Mouse (Mus musculus) MEL (cell line): ENCODE data around the gene Pimreg. TPM values are rescaled to one million over a fixed set of nuclear protein-coding genes. Genes with fewer than 3 reads are reported as not detected.

Experiments
- DNase-seq: peaks from one replicate; pipeline ENCODE4 v3.0.0; 2011; ENCODE audit warnings: low read depth, low spot score
- H3K27ac ChIP-seq: 2 replicates; pipeline ENCODE4 v1.5.1; 2012; ENCODE audit warnings: low read depth, mild to moderate bottlenecking, control low read depth, low read length, moderate library complexity; ENCODE audit not compliant: control insufficient read depth
- H3K27me3 ChIP-seq, 2 experiments: fragments of 150-350 bp in 1 of 2; sonication (generic) in 1 of 2; 2 replicates each; pipeline ENCODE4 v1.6.1; 2012; ENCODE audit warnings: low read length in 2 of 2, mild to moderate bottlenecking in 2 of 2, improper control_type of control experiment in 1 of 2, moderate library complexity in 1 of 2; ENCODE audit not compliant: insufficient read depth in 2 of 2, control insufficient read depth in 1 of 2
- H3K36me3 ChIP-seq, 2 experiments: 2 replicates each; pipeline ENCODE4 v1.6.1; 2012 to 2014; ENCODE audit warnings: low read length in 2 of 2, improper control_type of control experiment in 1 of 2, inconsistent platforms in 1 of 2, mild to moderate bottlenecking in 1 of 2; ENCODE audit not compliant: insufficient read depth in 2 of 2, control insufficient read depth in 1 of 2
- H3K4me1 ChIP-seq, 2 experiments: fragments of 150-350 bp in 1 of 2; sonication (generic) in 1 of 2; 2 replicates each; pipeline ENCODE4 v1.6.1; 2012; ENCODE audit warnings: low read length in 2 of 2, improper control_type of control experiment in 1 of 2, mild to moderate bottlenecking in 1 of 2; ENCODE audit not compliant: insufficient read depth in 2 of 2, control insufficient read depth in 1 of 2
- H3K4me3 ChIP-seq, 2 experiments: fragments of 150-350 bp in 1 of 2; sonication (generic) in 1 of 2; 2 replicates each; pipeline ENCODE4 v1.5.1; 2012; ENCODE audit warnings: low read depth in 2 of 2, low read length in 2 of 2, mild to moderate bottlenecking in 2 of 2, moderate library complexity in 2 of 2, control low read depth in 1 of 2, improper control_type of control experiment in 1 of 2; ENCODE audit not compliant: control insufficient read depth in 1 of 2, insufficient read depth in 1 of 2
- H3K79me2 ChIP-seq: 2 replicates; pipeline ENCODE4 v1.6.1; 2012; ENCODE audit warnings: mild to moderate bottlenecking, low read length, moderate library complexity; ENCODE audit not compliant: control insufficient read depth, poor library complexity, insufficient read depth
- H3K9ac ChIP-seq: 2 replicates; pipeline ENCODE4 v1.6.1; 2012; ENCODE audit warnings: low read depth, mild to moderate bottlenecking, control low read depth, low read length, moderate library complexity; ENCODE audit not compliant: control insufficient read depth, poor library complexity, severe bottlenecking
- H3K9me3 ChIP-seq: fragments of 150-350 bp; sonication (generic); replicated peaks from 2 replicates; pipeline ENCODE4 v1.6.1; 2012; ENCODE audit warnings: mild to moderate bottlenecking, low read length, improper control_type of control experiment, moderate library complexity; ENCODE audit not compliant: insufficient read depth
- BHLHE40 ChIP-seq: IDR thresholded peaks from 2 replicates; pipeline ENCODE4 v1.6.1; 2012; ENCODE audit warnings: low read depth, mild to moderate bottlenecking, inconsistent platforms, low read length, improper control_type of control experiment, borderline replicate concordance
- CHD1 ChIP-seq: IDR thresholded peaks from 2 replicates; pipeline ENCODE4 v1.6.1; 2012; ENCODE audit warnings: low read depth, mild to moderate bottlenecking, inconsistent platforms, low read length, improper control_type of control experiment
- E2F4 ChIP-seq: IDR thresholded peaks from 2 replicates; pipeline ENCODE4 v1.6.1; 2011; ENCODE audit warnings: low read depth, low read length, improper control_type of control experiment, borderline replicate concordance
- ELF1 ChIP-seq: IDR thresholded peaks from 2 replicates; pipeline ENCODE4 v1.6.1; 2014; ENCODE audit warnings: low read depth, mild to moderate bottlenecking, inconsistent platforms, low read length, improper control_type of control experiment, moderate library complexity
- EP300 ChIP-seq, 2 experiments: IDR thresholded peaks; 2 replicates each; pipeline ENCODE4 v1.6.1; 2011; ENCODE audit warnings: improper control_type of control experiment in 2 of 2, low read length in 2 of 2, low read depth in 1 of 2, mild to moderate bottlenecking in 1 of 2
- ETS1 ChIP-seq: IDR thresholded peaks from 2 replicates; pipeline ENCODE4 v1.6.1; 2012; ENCODE audit warnings: low read depth, mild to moderate bottlenecking, inconsistent platforms, low read length, improper control_type of control experiment, moderate library complexity
- GABPA ChIP-seq: IDR thresholded peaks from 2 replicates; pipeline ENCODE4 v1.6.1; 2012; ENCODE audit warnings: low read depth, mild to moderate bottlenecking, inconsistent platforms, low read length, improper control_type of control experiment, moderate library complexity
- GATA1 ChIP-seq: IDR thresholded peaks from 2 replicates; pipeline ENCODE4 v1.6.1; 2011; ENCODE audit warnings: low read depth, low read length, improper control_type of control experiment
- MAFK ChIP-seq: IDR thresholded peaks from 2 replicates; pipeline ENCODE4 v1.6.1; 2011; ENCODE audit warnings: low read depth, mild to moderate bottlenecking, low read length, improper control_type of control experiment, borderline replicate concordance
- MAZ ChIP-seq: IDR thresholded peaks from 2 replicates; pipeline ENCODE4 v1.6.1; 2012; ENCODE audit warnings: low read depth, mild to moderate bottlenecking, inconsistent platforms, low read length, improper control_type of control experiment
- MXI1 ChIP-seq: IDR thresholded peaks from 2 replicates; pipeline ENCODE4 v1.6.1; 2011; ENCODE audit warnings: mild to moderate bottlenecking, low read depth, low read length, improper control_type of control experiment
- MYC ChIP-seq: IDR thresholded peaks from 2 replicates; pipeline ENCODE4 v1.6.1; 2011; ENCODE audit warnings: low read depth, mild to moderate bottlenecking, low read length, improper control_type of control experiment, moderate library complexity
- NELFE ChIP-seq: IDR thresholded peaks from 2 replicates; pipeline ENCODE4 v1.6.1; 2011; ENCODE audit warnings: low read depth, low read length, improper control_type of control experiment
- NRF1 ChIP-seq: IDR thresholded peaks from 2 replicates; pipeline ENCODE4 v1.6.1; 2014; ENCODE audit warnings: low read depth, mild to moderate bottlenecking, inconsistent platforms, low read length, improper control_type of control experiment, moderate library complexity; ENCODE audit not compliant: poor library complexity, insufficient read depth, severe bottlenecking
- POLR2A ChIP-seq, 2 experiments: IDR thresholded peaks; 2 replicates each; pipeline ENCODE4 v1.6.1; 2011 to 2012; ENCODE audit warnings: low read length in 2 of 2, mild to moderate bottlenecking in 2 of 2, control low read depth in 1 of 2, improper control_type of control experiment in 1 of 2, low read depth in 1 of 2, moderate library complexity in 1 of 2; ENCODE audit not compliant: control insufficient read depth in 1 of 2, insufficient read depth in 1 of 2, poor library complexity in 1 of 2
- RAD21 ChIP-seq: IDR thresholded peaks from 2 replicates; pipeline ENCODE4 v1.6.1; 2011; ENCODE audit warnings: mild to moderate bottlenecking, low read depth, low read length, improper control_type of control experiment
- RCOR1 ChIP-seq: IDR thresholded peaks from 2 replicates; pipeline ENCODE4 v1.6.1; 2012; ENCODE audit warnings: low read depth, mild to moderate bottlenecking, inconsistent platforms, low read length, improper control_type of control experiment
- SMC3 ChIP-seq: IDR thresholded peaks from 2 replicates; pipeline ENCODE4 v1.6.1; 2011; ENCODE audit warnings: low read depth, low read length, improper control_type of control experiment
- TBP ChIP-seq: IDR thresholded peaks from 2 replicates; pipeline ENCODE4 v1.8.0; 2011; ENCODE audit warnings: low read depth, low read length, improper control_type of control experiment
- TCF12 ChIP-seq: IDR thresholded peaks from 2 replicates; pipeline ENCODE4 v1.6.1; 2014; ENCODE audit warnings: low read depth, mild to moderate bottlenecking, inconsistent platforms, low read length, improper control_type of control experiment, moderate library complexity
- UBTF ChIP-seq: IDR thresholded peaks from 2 replicates; pipeline ENCODE4 v1.6.1; 2012; ENCODE audit warnings: low read depth, mild to moderate bottlenecking, inconsistent platforms, low read length, improper control_type of control experiment, moderate library complexity, borderline replicate concordance; ENCODE audit not compliant: insufficient read depth
- USF1 ChIP-seq: IDR thresholded peaks from 2 replicates; pipeline ENCODE4 v1.6.1; 2014; ENCODE audit warnings: low read depth, mild to moderate bottlenecking, inconsistent platforms, low read length, improper control_type of control experiment, moderate library complexity
- ZNF384 ChIP-seq: IDR thresholded peaks from 2 replicates; pipeline ENCODE4 v1.6.1; 2012; ENCODE audit warnings: low read depth, mild to moderate bottlenecking, inconsistent platforms, low read length, improper control_type of control experiment
- polyA plus RNA-seq, 2 experiments: library from polyadenylated mRNA; stranded (reverse) in 1 of 2; unstranded in 1 of 2; fragments of >175 nt in 1 of 2; fragments of >200 nt in 1 of 2; gene quantifications; 2 replicates each; pipeline versions ENCODE4 v1.2.1 to v1.2.4; 2012; ENCODE audit warnings: low replicate concordance in 2 of 2, low read depth in 1 of 2; ENCODE audit not compliant: insufficient read length in 2 of 2, insufficient read depth in 1 of 2, missing spikeins in 1 of 2
- total RNA-seq: library from RNA; depleted of rRNA; stranded (reverse); fragments of 300-350 nt; gene quantifications from 2 replicates; pipeline ENCODE4 v1.2.3, GENCODE M21; 2012

The Pimreg gene
- total and polyA plus RNA-seq, 3 experiments, result 24.3 to 45.3 TPM; not detected in 1

- no peaks in the 10 kb centered on the region for H3K9me3 ChIP-seq
- TF ChIP-seq USF1 (no peak), RAD21 (no peak), NRF1 (no peak), TBP (no peak), GATA1 (no peak), BHLHE40 (no peak)
- no peaks in the 10 kb centered on the region for H3K4me1 ChIP-seq
- no peak overlapping the region for H3K4me3 ChIP-seq
- H3K27ac ChIP-seq, result no peak overlapping the region
- H3K79me2 ChIP-seq, result no peaks in the 10 kb centered on the region
- no peaks in the 10 kb centered on the region for H3K36me3 ChIP-seq
- DNase-seq, result no peak
- no peak overlapping the region for H3K9ac ChIP-seq
- H3K27me3 ChIP-seq, result peaks cover 0 to 6% of the 10 kb centered on the region in 2 experiments; a peak in 2 of 4 replicates
Observed at GRCm38 (mm10) chr11:71996805-71997204, 45.0 kb upstream of the Pimreg start.

DNA sequence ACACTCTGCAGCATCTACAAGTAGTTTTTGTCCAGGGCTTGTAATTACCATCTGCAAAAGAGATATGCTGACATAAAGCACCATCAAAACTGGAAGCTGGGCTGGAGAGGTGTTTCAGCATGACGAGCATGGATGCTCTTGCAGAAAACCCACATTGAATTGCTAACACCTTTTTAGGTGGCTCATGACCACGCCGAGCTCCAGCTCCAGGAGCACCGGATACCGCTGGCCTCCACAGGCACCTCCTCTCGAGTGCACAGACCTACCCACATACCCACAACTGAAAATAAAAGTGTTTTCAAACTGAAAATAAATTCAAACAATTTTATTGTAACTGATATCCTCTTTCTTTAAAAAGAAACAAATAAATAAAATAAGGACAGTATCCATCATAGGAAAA is 41.6 kb upstream of the Pimreg start:
- Histone ChIP-seq H3K27ac (no peak overlapping the region), H3K4me3 (no peak overlapping the region), H3K9ac (no peak overlapping the region), H3K36me3 (no peaks in the 10 kb centered on the region), H3K27me3 (no peaks in the 10 kb centered on the region; a peak in 2 of 4 replicates), H3K4me1 (no peaks in the 10 kb centered on the region), H3K9me3 (no peaks in the 10 kb centered on the region), H3K79me2 (no peaks in the 10 kb centered on the region)
- no peak for TF ChIP-seq NELFE
- no peak for TF ChIP-seq CHD1
- TF ChIP-seq RAD21, result no peak
- TF ChIP-seq MAFK, result no peak
- TF ChIP-seq MYC, result no peak
- no peak for TF ChIP-seq RCOR1
- TF ChIP-seq EP300 (IDR thresholded peaks at IDR 0.05; ENCODE audit: low read depth in 1 of 2, low read length in 2 of 2), result no peak
- no peak for TF ChIP-seq MXI1
- no peak for TF ChIP-seq SMC3
- no peak for TF ChIP-seq UBTF
- no peak for TF ChIP-seq ZNF384
- TF ChIP-seq ELF1, result no peak
- TF ChIP-seq E2F4, result no peak
- no peak for TF ChIP-seq MAZ
- TF ChIP-seq GABPA, result no peak
- no peak for TF ChIP-seq ETS1
- no peak for TF ChIP-seq POLR2A (IDR thresholded peaks at IDR 0.05; ENCODE audit: control insufficient read depth in 1 of 2, insufficient read depth in 1 of 2, low read depth in 1 of 2, low read length in 2 of 2, poor library complexity in 1 of 2)
- no peak for TF ChIP-seq TCF12
- no peak for DNase-seq
